Mouse (Mus musculus) CH12.LX (cell line): Measurements from ENCODE around the gene Pfkl. TPM values are rescaled to one million over a fixed set of nuclear protein-coding genes. Genes with fewer than 3 reads are reported as not detected.

ENCODE experiments used
- DNase-seq: peaks from one replicate; pipeline ENCODE4 v3.0.0-alpha.2; 2013; ENCODE audit errors: extremely low read depth
- H3K27ac ChIP-seq: 2 replicates; pipeline ENCODE4 v1.5.1; 2012; ENCODE audit warnings: low read depth, mild to moderate bottlenecking, control low read depth, moderate library complexity; ENCODE audit not compliant: insufficient read depth
- H3K27me3 ChIP-seq: replicated peaks from 2 replicates; pipeline ENCODE3; 2012; ENCODE audit warnings: inconsistent platforms
- H3K36me3 ChIP-seq, 2 experiments: replicated peaks in 1 of 2; 2 replicates each; pipeline versions ENCODE3 to v1.6.1; 2012; ENCODE audit warnings: inconsistent platforms in 1 of 2, low read length in 1 of 2, mild to moderate bottlenecking in 1 of 2, mixed read lengths in 1 of 2, moderate library complexity in 1 of 2; ENCODE audit not compliant: control insufficient read depth in 1 of 2, insufficient read depth in 1 of 2
- H3K4me1 ChIP-seq, 2 experiments: 2 replicates each; pipeline ENCODE4 v1.6.1; 2012; ENCODE audit warnings: inconsistent platforms in 1 of 2, moderate library complexity in 1 of 2; ENCODE audit not compliant: insufficient read depth in 2 of 2, control insufficient read depth in 1 of 2
- H3K4me2 ChIP-seq: 2 replicates; pipeline ENCODE4 v1.6.1; 2012; ENCODE audit warnings: low read depth, mild to moderate bottlenecking, control low read depth; ENCODE audit not compliant: poor library complexity, insufficient read depth, severe bottlenecking
- H3K4me3 ChIP-seq, 3 experiments: fragments of 150-350 bp in 1 of 3; sonication (generic) in 1 of 3; replicated peaks in 1 of 3; 2 replicates each; pipeline versions ENCODE3 to v1.5.1; 2011 to 2012; ENCODE audit warnings: low read depth in 2 of 3, low read length in 2 of 3, mild to moderate bottlenecking in 2 of 3, moderate library complexity in 2 of 3, control low read depth in 1 of 3, improper control_type of control experiment in 1 of 3, inconsistent platforms in 1 of 3, mixed read lengths in 1 of 3; ENCODE audit not compliant: poor library complexity in 1 of 3
- H3K79me2 ChIP-seq: replicated peaks from 2 replicates; pipeline ENCODE4 v1.6.1; 2012; ENCODE audit warnings: mild to moderate bottlenecking, moderate library complexity; ENCODE audit not compliant: control insufficient read depth, poor library complexity, insufficient read depth, severe bottlenecking; ENCODE audit errors: extremely low read depth
- H3K9ac ChIP-seq: 2 replicates; pipeline ENCODE4 v1.6.1; 2012; ENCODE audit warnings: low read depth, mild to moderate bottlenecking, control low read depth, moderate library complexity; ENCODE audit not compliant: insufficient read depth
- H3K9me3 ChIP-seq: replicated peaks from 2 replicates; pipeline ENCODE3; 2012; ENCODE audit warnings: low read length, inconsistent platforms, mixed read lengths
- BHLHE40 ChIP-seq: IDR thresholded peaks from 2 replicates; pipeline ENCODE4 v1.6.1; 2011; ENCODE audit warnings: mild to moderate bottlenecking, low read depth, low read length, improper control_type of control experiment
- CTCF ChIP-seq, 2 experiments: IDR thresholded peaks in 1 of 2; conservative IDR thresholded peaks in 1 of 2; 2 replicates each; pipeline ENCODE4 v1.5.1; 2011 to 2012; ENCODE audit warnings: low read depth in 2 of 2, low read length in 2 of 2, improper control_type of control experiment in 1 of 2, inconsistent platforms in 1 of 2, mild to moderate bottlenecking in 1 of 2, moderate library complexity in 1 of 2
- ELF1 ChIP-seq: IDR thresholded peaks from 2 replicates; pipeline ENCODE4 v1.6.1; 2014; ENCODE audit warnings: low read depth, mild to moderate bottlenecking, inconsistent platforms, low read length, improper control_type of control experiment
- EP300 ChIP-seq: IDR thresholded peaks from 2 replicates; pipeline ENCODE4 v1.6.1; 2011; ENCODE audit warnings: low read length, improper control_type of control experiment
- ETS1 ChIP-seq: conservative IDR thresholded peaks from 2 replicates; pipeline ENCODE4 v1.6.1; 2012; ENCODE audit warnings: low read depth, mild to moderate bottlenecking, inconsistent platforms, low read length, improper control_type of control experiment, moderate library complexity
- HCFC1 ChIP-seq: IDR thresholded peaks from 2 replicates; pipeline ENCODE4 v1.6.1; 2012; ENCODE audit warnings: low read depth, mild to moderate bottlenecking, inconsistent platforms, low read length, improper control_type of control experiment
- JUND ChIP-seq: conservative IDR thresholded peaks from 2 replicates; pipeline ENCODE4 v1.6.1; 2011; ENCODE audit warnings: low read depth, low read length, improper control_type of control experiment
- KAT2A ChIP-seq: IDR thresholded peaks from 2 replicates; pipeline ENCODE4 v1.6.1; 2012; ENCODE audit warnings: low read length, improper control_type of control experiment, inconsistent platforms; ENCODE audit not compliant: insufficient replicate concordance
- MAX ChIP-seq: IDR thresholded peaks from 2 replicates; pipeline ENCODE4 v1.6.1; 2011; ENCODE audit warnings: low read length, improper control_type of control experiment
- MAZ ChIP-seq: IDR thresholded peaks from 2 replicates; pipeline ENCODE4 v1.6.1; 2012; ENCODE audit warnings: low read depth, mild to moderate bottlenecking, inconsistent platforms, low read length, improper control_type of control experiment, moderate library complexity
- NELFE ChIP-seq: IDR thresholded peaks from 2 replicates; pipeline ENCODE4 v1.6.1; 2011; ENCODE audit warnings: low read depth, low read length, improper control_type of control experiment
- POLR2AphosphoS2 ChIP-seq: IDR thresholded peaks from 2 replicates; pipeline ENCODE4 v1.6.1; 2011; ENCODE audit warnings: low read depth, low read length, improper control_type of control experiment
- SIN3A ChIP-seq: IDR thresholded peaks from 2 replicates; pipeline ENCODE4 v1.6.1; 2012; ENCODE audit warnings: low read length, improper control_type of control experiment, inconsistent platforms
- SMC3 ChIP-seq: IDR thresholded peaks from 2 replicates; pipeline ENCODE4 v1.6.1; 2011; ENCODE audit warnings: low read depth, low read length, improper control_type of control experiment
- TCF12 ChIP-seq: IDR thresholded peaks from 2 replicates; pipeline ENCODE4 v1.6.1; 2014; ENCODE audit warnings: low read depth, mild to moderate bottlenecking, inconsistent platforms, low read length, improper control_type of control experiment
- USF1 ChIP-seq: IDR thresholded peaks from 2 replicates; pipeline ENCODE4 v1.6.1; 2014; ENCODE audit warnings: low read depth, mild to moderate bottlenecking, inconsistent platforms, low read length, improper control_type of control experiment
- ZC3H11A ChIP-seq: IDR thresholded peaks from 2 replicates; pipeline ENCODE4 v1.6.1; 2012; ENCODE audit warnings: low read depth, mild to moderate bottlenecking, inconsistent platforms, low read length, improper control_type of control experiment
- ZKSCAN1 ChIP-seq: IDR thresholded peaks from 2 replicates; pipeline ENCODE4 v1.6.1; 2012; ENCODE audit warnings: low read depth, inconsistent platforms, low read length, improper control_type of control experiment, borderline replicate concordance
- ZMIZ1 ChIP-seq: IDR thresholded peaks from 2 replicates; pipeline ENCODE4 v1.6.1; 2012; ENCODE audit warnings: low read depth, mild to moderate bottlenecking, inconsistent platforms, low read length, improper control_type of control experiment
- ZNF384 ChIP-seq: IDR thresholded peaks from 2 replicates; pipeline ENCODE4 v1.6.1; 2012; ENCODE audit warnings: low read depth, low read length, improper control_type of control experiment, inconsistent platforms
- dilution Hi-C: fragments of 300-500 bp; cut with MboI; formaldehyde crosslinking; loops from 2 replicates; pipeline ENCODE4 v1.14.3; 2020; ENCODE audit warnings: low sequenced_read_pairs; ENCODE audit not compliant: extremely low pct_unique_long_range_greater_than_20kb, extremely low pct_ligation_motif_present
- in situ Hi-C: fragments of 300-500 bp; cut with MboI; formaldehyde crosslinking; loops from 3 replicates; pipeline ENCODE4 v1.14.3; 2019; ENCODE audit warnings: low sequenced_read_pairs, low pct_ligation_motif_present, low pct_unique_long_range_greater_than_20kb, mixed read lengths
- polyA plus RNA-seq: library from polyadenylated mRNA; unstranded; fragments of >175 nt; gene quantifications from 2 replicates; pipeline ENCODE4 v1.2.1, GENCODE M21; 2012; ENCODE audit warnings: low read depth; ENCODE audit not compliant: insufficient read length
- total RNA-seq, 2 experiments: library from RNA; depleted of rRNA; stranded (reverse); fragments of 300-350 nt in 1 of 2; fragments of >200 nt in 1 of 2; gene quantifications; 2 replicates each; pipeline ENCODE4 v1.2.3; 2012 to 2014

Gene Pfkl
- total and polyA plus RNA-seq, 3 experiments, result 95.9 to 210 (median 159) TPM

DNA sequence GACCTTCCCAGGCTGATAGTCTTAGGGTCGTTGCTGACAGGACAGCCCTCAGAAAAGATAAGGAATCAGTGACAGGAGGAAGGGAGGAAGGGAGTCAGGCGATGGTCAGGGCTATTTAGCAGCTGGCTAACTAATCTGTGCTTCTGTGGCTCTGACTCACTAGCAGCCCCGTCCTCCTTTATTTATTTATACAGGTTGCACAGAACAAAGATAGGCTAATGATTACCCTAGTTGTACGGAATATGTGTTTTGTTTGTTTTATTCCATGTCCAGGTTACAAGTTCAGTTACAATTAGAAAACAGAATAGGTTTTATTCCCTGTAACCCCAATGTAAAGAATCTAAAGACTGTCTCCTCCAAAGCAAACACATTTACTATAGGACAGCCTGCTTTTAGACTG lies 34.2 kb downstream of the Pfkl start:
- Histone ChIP-seq H3K36me3 (no peaks in the 10 kb centered on the region), H3K4me3 (no peak overlapping the region), H3K27ac (no peak overlapping the region), H3K27me3 (peaks cover 41% of the 10 kb centered on the region), H3K9ac (no peak overlapping the region), H3K4me1 (peaks cover 4 to 13% of the 10 kb centered on the region in 2 experiments), H3K9me3 (peaks cover 7% of the 10 kb centered on the region), H3K79me2 (no peaks in the 10 kb centered on the region), H3K4me2 (no peak overlapping the region)
- no peak for TF ChIP-seq MAZ
- TF ChIP-seq EP300, result no peak
- no peak for TF ChIP-seq KAT2A
- no peak for TF ChIP-seq HCFC1
- TF ChIP-seq ZMIZ1, result no peak
- no peak for TF ChIP-seq ZKSCAN1
- no peak for TF ChIP-seq ELF1
- TF ChIP-seq TCF12, result no peak
- TF ChIP-seq NELFE, result no peak
- no peak for DNase-seq
- in situ Hi-C loops (no loop called here), dilution Hi-C loops (no loop called here)

DNA sequence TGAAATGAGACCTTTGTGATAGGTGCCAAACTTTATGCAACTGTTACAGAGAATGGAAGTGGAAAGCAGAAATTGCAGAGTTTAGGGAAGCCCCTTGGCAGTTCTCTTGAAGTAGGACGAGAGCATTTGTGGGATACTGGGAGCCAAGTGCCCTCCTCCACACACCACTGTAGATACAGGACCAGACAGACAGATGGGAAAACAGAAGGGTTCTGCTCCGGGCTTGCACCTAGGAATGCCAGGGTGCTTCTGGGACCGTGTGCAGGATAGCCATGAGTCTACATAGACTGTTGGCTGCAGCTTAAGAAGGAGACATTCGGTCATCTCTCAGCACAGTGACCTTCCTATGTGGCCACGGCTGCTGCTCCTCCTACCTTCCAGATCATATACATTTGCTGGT lies 35.1 kb downstream of the Pfkl start:
- Histone ChIP-seq H3K79me2 (no peaks in the 10 kb centered on the region), H3K4me2 (no peak overlapping the region), H3K9ac (no peak overlapping the region), H3K4me1 (peaks cover 12 to 21% of the 10 kb centered on the region in 2 experiments), H3K4me3 (no peak overlapping the region), H3K9me3 (peaks cover 7% of the 10 kb centered on the region), H3K27me3 (peaks cover 48% of the 10 kb centered on the region), H3K36me3 (no peaks in the 10 kb centered on the region), H3K27ac (no peak overlapping the region)
- in situ Hi-C loops (no loop called here), dilution Hi-C loops (no loop called here)
- no peak for DNase-seq
- TF ChIP-seq CTCF (conservative IDR thresholded peaks at IDR 0.05 in 1 of 2, IDR thresholded peaks at IDR 0.05 in 1 of 2; ENCODE audit: low read depth in 2 of 2, low read length in 2 of 2) (no peak), SIN3A (no peak)

DNA sequence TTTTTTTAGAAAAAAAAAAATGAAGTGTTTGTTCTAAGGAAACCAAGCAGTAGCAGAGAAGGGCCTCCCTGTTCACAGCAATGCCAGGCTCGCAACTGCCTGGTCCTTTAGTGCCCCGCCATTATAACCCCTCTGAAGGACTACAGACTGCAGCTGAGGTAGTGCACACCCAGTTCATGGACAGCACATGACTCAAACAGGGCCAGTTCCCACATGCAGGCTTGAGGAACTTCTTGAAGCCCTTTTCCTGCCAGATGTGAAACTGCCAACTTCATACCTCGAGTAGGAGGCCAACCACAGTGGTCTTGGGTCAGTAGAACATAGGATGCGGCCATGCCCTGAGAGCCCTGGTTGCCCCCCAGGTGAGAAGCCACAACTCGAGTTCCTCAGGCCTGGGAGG lies 35.6 kb downstream of the Pfkl start:
- no peak for DNase-seq
- Histone ChIP-seq H3K27ac (no peak overlapping the region), H3K4me2 (no peak overlapping the region), H3K79me2 (no peaks in the 10 kb centered on the region), H3K9me3 (peaks cover 7% of the 10 kb centered on the region), H3K4me3 (no peak overlapping the region), H3K36me3 (no peaks in the 10 kb centered on the region), H3K9ac (no peak overlapping the region), H3K27me3 (peaks cover 51% of the 10 kb centered on the region), H3K4me1 (peaks cover 16 to 22% of the 10 kb centered on the region in 2 experiments)
- no peak for TF ChIP-seq ZC3H11A
- TF ChIP-seq BHLHE40, result no peak
- TF ChIP-seq POLR2AphosphoS2, result no peak
- TF ChIP-seq USF1, result no peak
- TF ChIP-seq ETS1, result no peak
- no peak for TF ChIP-seq SIN3A
- TF ChIP-seq SMC3, result no peak
- TF ChIP-seq MAZ, result no peak
- TF ChIP-seq NELFE, result no peak
- no peak for TF ChIP-seq MAX
- TF ChIP-seq JUND, result no peak
- TF ChIP-seq TCF12, result no peak
- no peak for TF ChIP-seq ZNF384
- dilution Hi-C loops (no loop called here), in situ Hi-C loops (no loop called here)
